Mouse (Mus musculus) Muller cell, postnatal 12 days (primary cell): ENCODE data around the gene Ccr6.
A peak's percentile ranks its signal among the peaks of the same experiment; 100 is the strongest.
"Not testable (repeated sequence)": the region's sequence is repeated elsewhere in the genome, so short reads cannot be mapped to it uniquely, and the experiment has no call there.

Experiments used
- DNase-seq: peaks from one replicate; pipeline ENCODE4 v3.0.0-alpha.2; 2015; ENCODE audit errors: inconsistent ontology term

Gene Ccr6

GRCm38 (mm10) chr17:8235743-8236142, at the start of gene Ccr6:
Gene Ccr6, plus strand, starts transcription at chr17:8236043.
- no peak for DNase-seq

- no peak for DNase-seq
Measured at GRCm38 (mm10) chr17:8193678-8194077, 42.2 kb upstream of the Ccr6 start.

DNA sequence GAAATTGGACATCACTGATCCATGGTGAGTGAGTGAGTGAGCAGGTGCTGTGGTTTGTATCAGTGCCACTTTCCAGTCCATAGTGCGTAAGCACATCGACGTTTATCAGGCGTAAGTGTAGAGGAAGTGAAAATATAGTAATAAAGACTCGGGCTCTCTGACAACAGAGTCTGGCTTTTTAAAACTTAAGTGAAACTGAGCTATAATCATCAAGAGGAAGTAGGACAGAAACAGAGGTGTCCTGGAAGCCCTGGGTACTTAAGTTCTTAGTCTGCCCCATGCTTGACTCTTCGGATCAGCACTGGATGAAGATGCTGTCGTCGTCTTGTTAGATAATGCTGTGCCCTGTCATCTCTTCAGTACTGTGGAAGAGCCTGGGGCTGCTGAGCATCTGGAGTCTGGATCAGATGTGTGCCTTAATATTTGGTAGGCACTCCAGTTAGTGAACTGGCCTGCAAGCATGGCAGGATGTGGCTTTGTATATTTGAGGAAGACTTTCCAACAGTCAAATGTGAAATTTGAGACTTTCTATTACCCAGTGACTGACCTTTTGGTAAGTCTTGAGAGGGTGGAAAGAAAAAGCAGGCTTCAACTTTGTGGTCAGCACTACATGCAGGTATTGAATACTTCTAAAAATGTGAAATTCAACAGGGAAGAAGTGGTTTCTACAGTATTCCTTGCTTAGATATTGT, 40.0 kb upstream of the Ccr6 start:
- DNase-seq: no peak

- no peak for DNase-seq
Measured at GRCm38 (mm10) chr17:8197652-8198051, 38.2 kb upstream of the Ccr6 start.

DNA sequence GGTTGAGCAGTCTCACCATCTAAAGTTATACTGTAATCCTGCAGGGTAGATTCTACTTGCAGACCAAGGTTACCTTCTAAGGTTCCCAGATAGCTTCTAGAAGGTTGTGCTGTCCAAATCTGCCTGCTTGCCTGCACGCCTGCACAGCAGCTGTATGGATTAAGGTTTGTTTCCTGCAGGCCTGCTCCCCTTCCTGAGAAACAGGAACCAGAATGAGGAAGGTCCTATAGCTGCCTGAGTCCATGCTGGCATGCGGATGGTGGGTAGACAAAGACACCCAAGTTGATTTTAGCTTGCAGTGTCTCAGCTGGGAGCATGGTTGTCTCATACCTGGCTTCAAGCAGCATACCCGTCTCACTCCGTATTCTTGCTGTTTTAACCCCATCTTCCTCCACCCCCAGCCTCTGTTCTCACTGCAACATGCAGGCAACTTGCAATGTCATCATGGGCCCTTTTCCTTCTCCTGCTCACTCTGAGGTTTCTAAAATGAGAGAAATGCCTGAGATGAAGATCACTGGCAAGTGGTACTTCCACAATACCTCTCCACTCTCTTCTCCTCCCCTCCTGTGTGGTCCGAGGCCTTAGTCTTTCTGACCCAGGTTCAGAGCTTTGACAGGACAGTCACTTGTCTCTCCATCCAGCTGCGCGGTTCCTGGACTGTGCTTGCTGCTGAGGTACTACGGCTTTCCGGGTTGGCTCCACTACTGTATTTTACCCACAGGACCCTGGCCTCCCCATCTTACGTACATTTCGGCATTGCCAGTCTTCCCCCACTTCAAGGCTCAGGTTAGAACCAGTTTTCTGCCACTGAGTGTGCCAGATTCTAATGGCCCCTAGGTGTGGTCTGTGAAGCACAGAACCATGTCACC, 36.5 kb upstream of the Ccr6 start:
- no peak for DNase-seq

DNA sequence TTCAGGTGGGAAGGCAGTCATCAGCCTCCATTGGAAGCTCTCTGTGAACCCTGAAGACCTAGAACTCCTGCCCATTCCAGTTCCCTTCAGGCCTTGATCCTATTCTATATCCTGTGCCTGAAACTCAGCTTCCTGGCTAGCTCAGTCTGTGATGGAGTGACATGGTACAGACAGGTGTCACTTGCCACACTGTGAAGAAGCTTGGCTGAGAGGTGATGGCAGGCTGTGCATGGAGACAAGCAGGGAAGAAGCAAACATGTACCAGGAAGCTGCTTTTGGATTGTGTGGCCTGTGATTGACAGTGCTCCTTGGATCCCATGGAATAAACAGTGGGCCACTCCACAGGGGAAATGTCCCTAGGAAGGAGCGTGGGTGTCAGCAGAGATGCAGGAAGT, 35.9 kb upstream of the Ccr6 start:
- no peak for DNase-seq

DNA sequence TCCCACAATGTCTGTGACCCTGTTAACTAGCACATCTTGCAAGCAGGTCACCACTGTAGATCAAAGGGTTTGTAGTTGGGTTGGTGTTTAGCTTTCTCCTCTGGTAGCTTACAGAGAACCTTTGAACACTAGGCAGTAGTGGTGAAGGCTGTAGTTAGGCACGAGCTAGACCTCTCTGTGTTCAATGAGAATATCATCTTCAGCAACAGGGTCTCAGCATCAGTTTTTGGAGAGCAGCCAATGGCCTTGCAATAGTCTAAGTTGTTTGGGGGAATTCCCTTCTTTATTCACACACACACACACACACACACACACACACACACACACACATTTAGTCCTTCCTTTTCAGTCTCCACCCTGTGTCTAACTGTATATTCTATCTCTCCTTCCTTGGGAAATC, 32.4 kb upstream of the Ccr6 start:
- no peak for DNase-seq

GRCm38 (mm10) chr17:8205221-8205631, 30.6 kb upstream of the Ccr6 start:
- not testable (repeated sequence) for DNase-seq

GRCm38 (mm10) chr17:8206691-8207090, 29.2 kb upstream of the Ccr6 start:
- no peak for DNase-seq

- no peak for DNase-seq
Measured at GRCm38 (mm10) chr17:8209696-8210095, 26.1 kb upstream of the Ccr6 start.

- no peak for DNase-seq
Measured at GRCm38 (mm10) chr17:8210170-8210569, 25.7 kb upstream of the Ccr6 start.

GRCm38 (mm10) chr17:8210675-8211074, 25.2 kb upstream of the Ccr6 start:
- no peak for DNase-seq

GRCm38 (mm10) chr17:8211399-8211798, 24.4 kb upstream of the Ccr6 start:
- DNase-seq: no peak

GRCm38 (mm10) chr17:8214369-8214768, 21.5 kb upstream of the Ccr6 start:
- DNase-seq: no peak

DNA sequence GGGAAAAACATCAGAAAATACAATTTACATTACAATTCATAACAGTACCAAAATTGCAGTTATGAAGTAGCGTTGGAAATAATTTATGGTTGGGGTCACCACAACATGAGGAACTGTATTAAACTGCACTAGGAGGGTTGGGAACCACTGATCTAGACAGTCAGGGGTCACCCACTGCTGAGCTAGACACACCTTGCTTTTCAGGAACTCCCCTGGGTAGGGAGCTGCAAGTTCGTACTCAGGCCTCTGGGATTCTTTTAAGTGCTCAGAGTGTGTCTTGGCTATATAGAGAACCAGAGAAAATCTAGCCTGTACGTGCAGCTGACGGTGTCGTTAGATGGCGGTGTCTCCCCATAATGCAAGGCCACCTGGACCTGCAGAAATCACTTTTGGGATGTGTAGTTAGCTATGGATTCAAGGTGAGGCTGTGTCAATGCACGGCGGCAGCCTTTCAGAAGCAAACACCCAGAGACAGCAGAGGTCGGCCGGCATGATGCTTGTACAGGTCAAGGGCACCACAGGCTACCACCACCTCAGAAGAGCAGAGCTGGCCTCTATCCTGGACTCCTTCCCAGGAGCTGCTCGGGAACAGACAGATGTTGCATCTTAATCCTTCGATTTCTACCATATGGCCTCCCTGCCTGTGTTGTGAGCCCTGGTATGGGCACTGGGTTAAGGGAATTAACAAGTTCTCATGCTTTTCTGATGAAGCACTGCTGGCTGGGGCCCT, 20.7 kb upstream of the Ccr6 start:
- no peak for DNase-seq

DNA sequence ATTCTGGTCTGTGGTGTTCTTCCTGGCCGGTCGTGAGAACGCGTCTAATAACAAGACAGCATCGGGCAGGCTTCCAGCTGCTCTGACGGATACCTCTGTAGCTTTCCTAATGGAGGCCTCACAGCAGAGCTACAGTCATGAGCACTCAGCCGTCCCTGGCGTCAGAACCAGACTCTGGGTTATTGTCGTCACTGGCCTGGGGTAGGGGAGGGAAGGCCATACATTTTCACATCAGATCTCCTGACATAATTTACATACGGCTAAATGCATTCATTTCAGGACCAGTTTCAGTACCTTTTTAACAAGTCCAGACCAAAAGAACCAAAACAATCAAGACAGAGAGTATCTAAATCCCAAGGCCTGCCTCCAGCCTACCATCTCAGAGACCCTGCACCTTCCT, 12.6 kb upstream of the Ccr6 start:
- DNase-seq: no peak

GRCm38 (mm10) chr17:8224072-8224471, 11.8 kb upstream of the Ccr6 start:
- DNase-seq: no peak

- DNase-seq: no peak
Measured at GRCm38 (mm10) chr17:8225166-8225565, 10.7 kb upstream of the Ccr6 start.

DNA sequence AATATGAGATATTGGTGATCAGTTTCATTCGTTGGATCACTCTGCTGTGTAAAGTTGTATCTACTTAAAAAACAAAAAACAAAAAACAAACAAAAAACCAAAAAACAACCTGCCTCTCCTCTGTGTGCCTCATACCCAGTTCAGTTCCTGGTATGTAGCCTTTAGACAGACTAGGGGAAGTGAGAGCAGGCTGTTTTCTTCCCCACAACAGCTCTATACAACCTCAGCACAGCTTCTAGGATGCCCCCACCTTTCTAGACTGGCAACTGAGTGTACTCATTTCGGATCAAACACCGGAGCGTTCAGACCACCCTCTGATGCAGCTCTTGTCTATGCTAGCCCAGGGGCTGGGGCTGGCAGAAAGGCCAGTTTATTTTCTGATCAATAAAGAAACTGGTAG, 10.1 kb upstream of the Ccr6 start:
- no peak for DNase-seq

- no peak for DNase-seq
Measured at GRCm38 (mm10) chr17:8228622-8229021, 7.2 kb upstream of the Ccr6 start.

GRCm38 (mm10) chr17:8229607-8230006, 6.2 kb upstream of the Ccr6 start:
- DNase-seq: no peak

GRCm38 (mm10) chr17:8232089-8232488, 3.8 kb upstream of the Ccr6 start:
- peak; percentile 4 for DNase-seq
